Mouse (Mus musculus) cortical plate, adult 2 months (tissue): ENCODE data around the gene Pfkfb2.

Source experiments
- CTCF ChIP-seq: fragments of 200-500 bp; IDR thresholded peaks from 2 replicates; pipeline ENCODE4 v1.5.1; 2011; ENCODE audit warnings: mild to moderate bottlenecking, control low read depth, low read length; ENCODE audit not compliant: insufficient read depth; ENCODE audit errors: extremely low read depth
- POLR2A ChIP-seq: fragments of 200-500 bp; IDR thresholded peaks from 2 replicates; pipeline ENCODE4 v1.6.1; 2011; ENCODE audit warnings: mild to moderate bottlenecking, low read length, control low read depth; ENCODE audit not compliant: insufficient read depth; ENCODE audit errors: extremely low read depth

- TF ChIP-seq CTCF, result no peak
- no peak for TF ChIP-seq POLR2A
Observed at GRCm38 (mm10) chr1:130681656-130682413, 47.2 kb downstream of the Pfkfb2 start.
